Mouse (Mus musculus) Patski (cell line): ENCODE data around the gene Nmnat3. TPM values are rescaled to one million over a fixed set of nuclear protein-coding genes. Genes with fewer than 3 reads are reported as not detected.

Experiments used
- ATAC-seq: fragments of 100-300 bp; one replicate; pipeline ENCODE4 v1.8.0; 2021
- CTCF ChIA-PET: fragments of 350-600 bp; sonication (Branson Sonifier 250); formaldehyde crosslinking; loops from one replicate; lab custom pipeline; 2022; ENCODE audit warnings: inconsistent platforms; lab: Charles Lee
- POLR2A ChIA-PET: fragments of 350-600 bp; sonication (Branson Sonifier 250); formaldehyde crosslinking; loops from one replicate; lab custom pipeline; 2022; ENCODE audit warnings: antibody characterized with exemption, inconsistent platforms; lab: Charles Lee
- DNase-seq: peaks from one replicate; pipeline ENCODE4 v3.0.0-alpha.2; 2011; ENCODE audit warnings: low read depth, low spot score
- H3K27me3 ChIP-seq: fragments of 371-371 bp; one replicate; pipeline ENCODE4 v1.5.1; 2021
- CTCF ChIP-seq: fragments of 100-300 bp; IDR thresholded peaks from one replicate; pipeline ENCODE4 v1.5.1; 2021
- in situ Hi-C: fragments of 300-500 bp; cut with MboI; formaldehyde crosslinking; loops from 3 replicates; pipeline ENCODE4 v1.11.1; 2018; ENCODE audit warnings: low pct_unique_long_range_greater_than_20kb, mixed read lengths
- polyA plus RNA-seq: library from polyadenylated mRNA; unstranded; gene quantifications from one replicate; pipeline ENCODE4 v1.2.3, GENCODE M21; 2021

Gene Nmnat3
- polyA plus RNA-seq, 1 experiment from 2014 or later = 26.2 TPM

DNA sequence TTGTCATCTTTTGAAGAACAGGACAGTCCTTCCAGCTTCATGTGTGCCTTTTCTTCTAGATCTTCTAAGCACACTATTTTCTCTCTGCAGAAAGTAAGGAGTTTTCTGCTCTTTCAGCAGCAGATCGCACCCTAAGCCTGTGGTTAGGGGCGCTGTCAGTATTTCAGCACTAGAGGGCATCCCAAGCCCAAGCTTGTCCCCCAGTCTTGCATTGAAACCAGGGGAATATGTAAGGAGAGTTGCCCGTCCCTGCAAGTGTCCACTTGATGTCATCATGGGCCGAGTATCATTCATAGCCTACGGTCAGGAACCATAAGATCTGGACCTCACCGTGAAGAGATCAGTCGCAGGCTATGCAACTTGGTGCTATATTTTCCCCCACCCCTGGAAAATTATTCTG lies 130.7 kb downstream of the Nmnat3 start:
- in situ Hi-C loops = loop anchor here (5.0 to 10.0 kb wide), 2 partner anchors 119 to 383 kb away; partner anchors contain the start of gene Clstn2
- POLR2A ChIA-PET = no interaction called here
- ATAC-seq = no peak
- no peaks in the 10 kb centered on the region for H3K27me3 ChIP-seq
- no peak for DNase-seq
- TF ChIP-seq CTCF = peak; percentile 68
- CTCF ChIA-PET = interaction anchor here (0.8 to 1.9 kb wide), 3 partner anchors 15 to 127 kb away, joined by 3 to 8 read pairs (median 4); no protein-coding TSS in a partner anchor

DNA sequence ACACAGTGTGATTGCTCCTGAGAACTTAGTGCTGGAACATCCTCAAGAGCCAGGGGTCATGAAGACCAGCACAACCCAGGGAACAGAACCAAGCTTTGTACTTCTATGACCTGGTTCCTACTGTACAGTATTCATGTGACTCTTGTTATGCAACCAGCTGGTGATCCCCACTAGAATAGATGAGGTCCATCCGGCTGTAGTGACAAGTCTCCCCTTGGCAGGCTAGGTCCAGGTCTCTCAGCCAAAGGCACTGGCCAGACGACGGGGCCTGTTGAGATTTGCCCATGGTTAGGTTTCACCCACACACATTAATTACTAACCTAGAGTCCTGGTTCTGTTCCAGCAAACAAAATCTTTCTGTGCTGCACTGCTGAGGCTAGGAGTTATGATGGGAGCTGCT lies 131.1 kb downstream of the Nmnat3 start:
- in situ Hi-C loops = loop anchor here (5.0 to 10.0 kb wide), 2 partner anchors 119 to 384 kb away; partner anchors contain the start of gene Clstn2
- ChIA-PET CTCF (interaction anchor here (1.9 kb wide), 1 partner anchor 120 kb away, joined by 8 read pairs; no protein-coding TSS in a partner anchor), POLR2A (no interaction called here)
- no peak for TF ChIP-seq CTCF
- no peak for DNase-seq
- no peaks in the 10 kb centered on the region for H3K27me3 ChIP-seq
- no peak for ATAC-seq

DNA sequence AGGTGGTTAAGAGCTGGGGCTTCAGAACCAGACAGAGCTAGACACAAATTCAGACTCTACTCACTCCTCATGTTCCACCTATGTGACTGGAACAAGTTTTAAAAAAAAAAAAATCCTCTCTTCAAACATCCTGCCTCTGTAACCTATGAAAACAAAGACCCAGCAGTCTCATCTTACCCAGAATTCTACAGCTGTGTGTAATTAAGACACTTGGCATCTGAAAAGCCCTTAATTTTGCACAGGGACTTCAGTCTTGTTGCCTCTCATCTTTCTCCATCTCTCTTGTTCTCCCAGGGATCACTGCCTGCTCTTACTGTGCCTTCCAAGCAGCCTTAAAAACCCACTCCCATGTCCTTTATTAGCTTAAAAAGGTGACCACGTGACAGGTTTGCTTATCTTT lies 133.4 kb downstream of the Nmnat3 start:
- ATAC-seq (no peak), DNase-seq (no peak)
- ChIA-PET POLR2A (no interaction called here), CTCF (interaction anchor here (1.6 kb wide), 1 partner anchor 32 kb away, joined by 4 read pairs; no protein-coding TSS in a partner anchor)
- no peaks in the 10 kb centered on the region for H3K27me3 ChIP-seq
- in situ Hi-C loops = no loop called here
- no peak for TF ChIP-seq CTCF

DNA sequence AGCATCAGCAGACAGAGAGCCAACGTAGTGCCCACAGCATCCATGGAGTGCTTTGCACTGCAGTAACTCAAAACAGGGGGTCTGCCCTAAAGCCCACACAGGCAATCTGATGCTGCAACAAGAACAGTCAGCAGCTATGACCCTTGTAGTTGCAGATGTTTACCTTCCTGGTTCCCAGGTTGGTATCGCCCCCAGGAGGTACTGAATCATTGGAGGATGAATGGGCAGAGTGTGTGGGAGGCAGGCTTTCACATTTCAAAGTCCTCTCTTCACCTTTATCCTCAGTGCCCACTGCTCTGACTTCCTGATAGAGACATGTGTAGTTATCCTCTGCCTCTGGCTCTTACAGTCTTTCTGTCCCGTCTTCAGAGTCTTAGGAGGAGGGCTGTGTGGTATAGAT lies 134.7 kb downstream of the Nmnat3 start:
- ChIA-PET POLR2A (no interaction called here), CTCF (interaction anchor here (0.9 kb wide), 1 partner anchor 9 kb away, joined by 3 read pairs; no protein-coding TSS in a partner anchor)
- DNase-seq (no peak), ATAC-seq (no peak)
- H3K27me3 ChIP-seq = no peaks in the 10 kb centered on the region
- TF ChIP-seq CTCF = no peak
- in situ Hi-C loops = no loop called here

DNA sequence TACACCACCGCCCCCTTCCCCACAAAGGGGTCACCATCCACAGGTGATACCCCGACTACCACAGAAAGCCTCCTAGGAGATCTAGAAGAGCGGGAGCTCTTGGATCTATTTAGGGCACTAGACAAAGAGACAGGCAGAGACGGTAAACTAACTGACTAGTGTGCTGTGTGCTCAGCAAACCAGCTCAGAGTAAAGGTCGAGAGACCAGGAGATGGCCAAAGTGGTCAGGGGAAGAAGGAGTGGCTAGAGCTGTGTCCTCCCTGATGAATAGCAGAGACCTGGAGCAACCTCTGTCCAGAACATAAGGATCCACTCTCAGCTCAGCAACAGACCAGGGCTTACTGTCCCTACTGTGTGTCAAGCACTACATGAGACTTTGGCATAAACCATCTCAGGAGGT lies 135.4 kb downstream of the Nmnat3 start, which contains the start of gene Rbp1:
Rbp1 (plus strand) TSS at position 306 of the 400 bp plus-strand sequence.
- no peak for TF ChIP-seq CTCF
- no peak for DNase-seq
- in situ Hi-C loops = no loop called here
- ChIA-PET POLR2A (no interaction called here), CTCF (no interaction called here)
- no peaks in the 10 kb centered on the region for H3K27me3 ChIP-seq
- ATAC-seq = no peak

DNA sequence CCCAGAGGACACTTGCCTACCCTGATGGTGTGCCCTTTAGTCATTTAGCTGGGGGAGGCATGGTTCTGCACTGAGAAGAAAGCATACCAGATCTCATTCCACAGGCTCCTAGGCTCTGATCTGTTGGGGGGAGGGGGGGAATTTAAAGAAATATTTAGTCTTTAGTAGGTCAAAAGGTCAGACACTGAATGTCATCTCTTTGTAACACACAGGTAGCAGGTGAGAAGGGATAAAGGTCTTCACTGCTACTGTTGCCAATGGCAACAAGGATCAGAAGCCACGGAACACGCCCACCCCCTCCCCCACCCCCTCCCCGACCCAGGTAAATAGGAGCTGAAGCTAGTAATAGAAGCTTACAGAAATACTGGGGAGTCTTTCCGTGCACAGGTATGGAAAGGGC lies 136.5 kb downstream of the Nmnat3 start:
- DNase-seq (no peak), ATAC-seq (no peak)
- H3K27me3 ChIP-seq = no peaks in the 10 kb centered on the region
- in situ Hi-C loops = no loop called here
- TF ChIP-seq CTCF = no peak
- POLR2A ChIA-PET = interaction anchor here (0.7 kb wide), 1 partner anchor 898 kb away, joined by 3 read pairs; no protein-coding TSS in a partner anchor
- CTCF ChIA-PET = interaction anchor here (1.0 kb wide), 1 partner anchor 19 kb away, joined by 3 read pairs; no protein-coding TSS in a partner anchor

DNA sequence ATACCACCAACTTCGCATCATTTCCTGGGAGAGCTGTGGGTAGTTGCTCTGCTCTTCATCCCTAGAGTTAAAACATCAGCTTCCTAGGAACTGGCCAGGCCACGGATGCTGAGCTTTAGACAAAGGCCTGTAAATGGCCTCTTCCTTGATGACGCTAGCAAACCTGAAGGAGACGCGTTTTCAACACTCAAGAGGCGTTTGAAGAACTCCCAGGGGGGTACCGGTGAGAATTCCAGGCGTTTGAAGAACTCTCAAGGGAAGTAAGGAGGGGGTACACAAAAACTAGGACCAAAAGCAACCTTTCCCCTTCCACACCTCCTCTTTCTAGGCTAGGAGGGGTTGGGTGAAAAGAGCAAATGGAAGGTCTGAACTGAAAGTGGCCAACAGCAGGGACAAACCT lies 137.1 kb downstream of the Nmnat3 start:
- ChIA-PET CTCF (interaction anchor here (1.0 kb wide), 1 partner anchor 18 kb away, joined by 3 read pairs; no protein-coding TSS in a partner anchor), POLR2A (no interaction called here)
- TF ChIP-seq CTCF = no peak
- in situ Hi-C loops = no loop called here
- DNase-seq (no peak), ATAC-seq (no peak)
- H3K27me3 ChIP-seq = no peaks in the 10 kb centered on the region

DNA sequence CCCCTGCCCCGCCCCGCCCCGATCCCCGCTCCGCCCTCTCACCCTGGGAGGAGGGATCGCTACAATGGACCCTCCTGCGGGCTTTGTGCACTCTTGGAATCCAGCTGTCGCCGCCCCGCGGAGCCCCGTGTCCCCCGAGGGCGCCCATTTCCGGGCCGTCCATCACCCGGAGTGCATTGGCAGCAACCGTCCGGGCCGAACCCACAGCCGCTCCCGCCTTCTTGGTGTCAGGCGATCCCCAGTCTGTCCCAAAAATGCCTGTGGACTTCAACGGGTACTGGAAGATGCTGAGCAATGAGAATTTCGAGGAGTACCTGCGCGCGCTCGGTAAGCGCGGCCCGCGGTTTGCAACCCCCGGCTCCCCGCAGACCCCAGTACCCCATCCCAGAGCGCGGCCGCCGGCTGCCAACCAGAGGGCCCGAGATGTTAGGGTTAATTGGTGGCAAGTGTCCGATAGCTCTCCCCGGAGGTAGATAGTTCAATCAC lies 137.5 kb downstream of the Nmnat3 start:
- H3K27me3 ChIP-seq = no peaks in the 10 kb centered on the region
- TF ChIP-seq CTCF = no peak
- in situ Hi-C loops = no loop called here
- ChIA-PET POLR2A (no interaction called here), CTCF (interaction anchor here (1.0 kb wide), 1 partner anchor 18 kb away, joined by 3 read pairs; no protein-coding TSS in a partner anchor)
- DNase-seq (no peak), ATAC-seq (no peak)

DNA sequence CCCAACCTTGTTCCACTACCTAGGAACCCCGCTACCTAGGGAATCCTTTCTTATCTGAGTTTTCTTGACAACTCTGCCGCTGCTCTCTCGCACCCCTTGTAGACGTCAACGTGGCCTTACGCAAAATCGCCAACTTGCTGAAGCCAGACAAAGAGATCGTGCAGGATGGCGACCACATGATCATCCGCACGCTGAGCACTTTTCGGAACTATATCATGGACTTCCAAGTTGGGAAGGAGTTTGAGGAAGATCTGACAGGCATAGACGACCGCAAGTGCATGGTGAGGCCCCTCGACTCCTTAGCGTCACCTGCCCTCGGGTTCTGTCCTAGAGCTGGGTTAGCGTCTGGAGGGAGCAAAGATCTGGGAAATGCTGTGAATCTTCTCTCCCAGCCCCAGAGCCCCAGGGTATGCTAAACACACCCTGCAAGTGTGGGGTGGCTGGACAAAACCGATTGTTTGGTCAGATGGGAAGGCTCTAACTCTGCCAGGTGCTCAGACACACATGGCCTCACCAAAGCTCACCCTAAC lies 138.2 kb downstream of the Nmnat3 start:
- in situ Hi-C loops = no loop called here
- CTCF ChIA-PET = no interaction called here
- TF ChIP-seq CTCF = no peak
- POLR2A ChIA-PET = no interaction called here
- no peak for ATAC-seq
- DNase-seq = no peak
- no peaks in the 10 kb centered on the region for H3K27me3 ChIP-seq

DNA sequence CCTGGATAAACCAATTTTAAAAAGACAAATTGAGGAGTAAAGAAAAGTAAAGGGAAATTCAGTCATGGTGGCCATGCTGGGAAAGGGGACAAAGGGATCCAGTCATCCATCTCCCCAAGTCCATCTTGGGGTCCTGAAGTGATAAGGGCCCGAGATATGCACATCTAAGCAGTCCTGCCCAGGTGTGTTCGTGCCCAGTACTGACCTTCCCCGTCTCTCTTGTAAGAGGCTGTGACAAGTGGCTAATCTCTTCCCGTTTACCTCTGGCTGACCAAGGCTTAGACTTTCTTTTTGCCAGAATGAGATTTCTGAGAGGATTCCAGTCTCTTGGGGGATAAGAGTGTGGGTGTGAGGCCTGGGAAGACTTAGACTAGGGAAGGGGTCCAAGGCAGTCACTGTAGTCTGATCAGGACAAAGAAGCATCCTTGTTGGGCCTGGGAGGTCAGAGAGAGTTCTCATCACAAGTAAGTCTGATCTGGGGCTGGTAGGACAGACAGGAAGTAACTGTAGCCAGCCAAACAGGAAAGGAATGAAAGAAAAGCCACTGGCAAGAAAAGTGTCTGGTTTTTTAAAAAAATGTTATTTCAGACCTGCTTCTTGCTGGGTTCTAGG lies 140.8 kb downstream of the Nmnat3 start:
- ChIA-PET POLR2A (no interaction called here), CTCF (no interaction called here)
- in situ Hi-C loops = no loop called here
- no peaks in the 10 kb centered on the region for H3K27me3 ChIP-seq
- ATAC-seq (no peak), DNase-seq (no peak)
- TF ChIP-seq CTCF = no peak

DNA sequence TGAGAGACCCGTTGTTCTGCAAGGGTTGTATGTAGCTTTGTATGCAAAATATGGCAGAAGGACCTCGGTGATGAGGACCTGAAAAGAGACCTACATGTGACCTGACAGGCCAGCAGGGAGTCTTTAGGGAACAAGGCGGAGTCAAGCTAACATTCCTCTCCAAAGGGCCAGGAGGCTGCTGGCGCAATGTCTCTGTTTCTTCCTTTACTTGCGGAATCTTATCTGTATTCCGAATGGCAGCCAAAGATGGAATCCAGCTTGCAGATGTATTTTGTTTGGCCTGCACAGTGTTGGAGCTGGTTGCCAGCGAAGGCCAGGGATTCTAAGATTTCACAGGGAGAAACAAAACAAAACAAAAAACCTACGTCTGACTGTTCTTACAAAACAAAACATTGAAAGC lies 141.5 kb downstream of the Nmnat3 start:
- TF ChIP-seq CTCF = no peak
- no peaks in the 10 kb centered on the region for H3K27me3 ChIP-seq
- DNase-seq (no peak), ATAC-seq (no peak)
- POLR2A ChIA-PET = interaction anchor here (0.6 kb wide), 1 partner anchor 284 kb away, joined by 4 read pairs; no protein-coding TSS in a partner anchor
- CTCF ChIA-PET = interaction anchor here (1.1 kb wide), 1 partner anchor 9 kb away, joined by 3 read pairs; no protein-coding TSS in a partner anchor
- in situ Hi-C loops = no loop called here
